Mouse (Mus musculus): Measurements from ENCODE around the gene Crtc2. TPM values are rescaled to one million over a fixed set of nuclear protein-coding genes. Genes with fewer than 3 reads are reported as not detected.

The Crtc2 gene
- total RNA-seq, 2 experiments from 2014 or later: 38.3 to 49.5 TPM

GRCm38 (mm10) chr3:90265034-90265931, 11.3 kb downstream of the Crtc2 start, which contains the start of gene Dennd4b:
Gene Dennd4b, plus strand, starts transcription at chr3:90265185.
- H3K27ac ChIP-seq: peak within 1 kb of the TSS; percentile 98
- DNase-seq (ENCODE audit: low spot score in 2 of 2): peak; percentile 83 to 91

GRCm38 (mm10) chr3:90265932-90266741, 12.2 kb downstream of the Crtc2 start:
- peak overlapping the region; percentile 98 for H3K27ac ChIP-seq
- TF ChIP-seq CTCF (conservative IDR thresholded peaks at IDR 0.05): no peak
- no peak for DNase-seq (ENCODE audit: low spot score in 2 of 2)
- peak overlapping the region; percentile 84 for H3K4me3 ChIP-seq

More at GRCm38 (mm10) chr3:90265034-90265931, 11.3 kb downstream of the Crtc2 start, which contains the start of gene Dennd4b:
- peak; percentile 87 for TF ChIP-seq CTCF (conservative IDR thresholded peaks at IDR 0.05)
- H3K4me3 ChIP-seq: peak within 1 kb of the TSS; percentile 84

- Histone ChIP-seq H3K27ac (peak overlapping the region; percentile 98; the same call in 1 of the 2 replicates), H3K4me3 (no peak overlapping the region)
- no peak for TF ChIP-seq CTCF (conservative IDR thresholded peaks at IDR 0.05)
- DNase-seq (ENCODE audit: low spot score in 2 of 2): no peak
Measured at GRCm38 (mm10) chr3:90266901-90267775, 13.2 kb downstream of the Crtc2 start.

GRCm38 (mm10) chr3:90268190-90268589, 14.2 kb downstream of the Crtc2 start:
- H3K4me3 ChIP-seq: no peak overlapping the region
- DNase-seq (ENCODE audit: low spot score in 2 of 2): no peak
- no peak overlapping the region for H3K27ac ChIP-seq
- TF ChIP-seq CTCF (conservative IDR thresholded peaks at IDR 0.05): no peak

- no peak for TF ChIP-seq CTCF (conservative IDR thresholded peaks at IDR 0.05)
Measured at GRCm38 (mm10) chr3:90268971-90269370, 15.0 kb downstream of the Crtc2 start.

GRCm38 (mm10) chr3:90270784-90271183, 16.8 kb downstream of the Crtc2 start:
- Histone ChIP-seq H3K4me3 (no peak overlapping the region), H3K27ac (no peak overlapping the region)
- DNase-seq (ENCODE audit: low spot score in 2 of 2): no peak
- no peak for TF ChIP-seq CTCF (conservative IDR thresholded peaks at IDR 0.05)

More at GRCm38 (mm10) chr3:90268971-90269370, 15.0 kb downstream of the Crtc2 start:
- no peak for DNase-seq (ENCODE audit: low spot score in 2 of 2)
- Histone ChIP-seq H3K4me3 (no peak overlapping the region), H3K27ac (no peak overlapping the region)

- no peak for TF ChIP-seq CTCF (conservative IDR thresholded peaks at IDR 0.05)
- H3K27ac ChIP-seq: no peak overlapping the region
- no peak overlapping the region for H3K4me3 ChIP-seq
- DNase-seq (ENCODE audit: low spot score in 2 of 2): no peak
Measured at GRCm38 (mm10) chr3:90272170-90272569, 18.2 kb downstream of the Crtc2 start.

- H3K27ac ChIP-seq: no peak overlapping the region
- H3K4me3 ChIP-seq: no peak overlapping the region
- TF ChIP-seq CTCF (conservative IDR thresholded peaks at IDR 0.05): no peak
- DNase-seq (ENCODE audit: low spot score in 2 of 2): no peak
Measured at GRCm38 (mm10) chr3:90273855-90274254, 19.9 kb downstream of the Crtc2 start.

GRCm38 (mm10) chr3:90275286-90275685, 21.3 kb downstream of the Crtc2 start:
- no peak overlapping the region for H3K27ac ChIP-seq
- no peak for TF ChIP-seq CTCF (conservative IDR thresholded peaks at IDR 0.05)
- DNase-seq (ENCODE audit: low spot score in 2 of 2): no peak
- H3K4me3 ChIP-seq: no peak overlapping the region

GRCm38 (mm10) chr3:90276858-90277257, 22.9 kb downstream of the Crtc2 start:
- TF ChIP-seq CTCF (conservative IDR thresholded peaks at IDR 0.05): no peak
- H3K4me3 ChIP-seq: no peak overlapping the region
- no peak overlapping the region for H3K27ac ChIP-seq
- DNase-seq (ENCODE audit: low spot score in 2 of 2): no peak

GRCm38 (mm10) chr3:90277793-90278192, 23.8 kb downstream of the Crtc2 start:
- Histone ChIP-seq H3K27ac (no peak overlapping the region), H3K4me3 (no peak overlapping the region)
- no peak for DNase-seq (ENCODE audit: low spot score in 2 of 2)
- TF ChIP-seq CTCF (conservative IDR thresholded peaks at IDR 0.05): no peak

- Histone ChIP-seq H3K27ac (no peak overlapping the region), H3K4me3 (no peak overlapping the region)
- no peak for DNase-seq (ENCODE audit: low spot score in 2 of 2)
- TF ChIP-seq CTCF (conservative IDR thresholded peaks at IDR 0.05): no peak
Measured at GRCm38 (mm10) chr3:90278211-90278610, 24.2 kb downstream of the Crtc2 start.

Measured in layer of hippocampus, adult 2 months (tissue).